Mouse (Mus musculus) testis, postnatal 10 days (tissue): ENCODE measurements at regions not wholly inside any gene's neighbourhood (a gene's known extent, or its start where the extent isn't known, plus 50 kb on each side); places are given as distances from the start of the nearest gene placed in this dataset.

Experiments used
- DNase-seq: peaks from one replicate; pipeline ENCODE4 v3.0.0; 2021; ENCODE audit warnings: low spot score

DNA sequence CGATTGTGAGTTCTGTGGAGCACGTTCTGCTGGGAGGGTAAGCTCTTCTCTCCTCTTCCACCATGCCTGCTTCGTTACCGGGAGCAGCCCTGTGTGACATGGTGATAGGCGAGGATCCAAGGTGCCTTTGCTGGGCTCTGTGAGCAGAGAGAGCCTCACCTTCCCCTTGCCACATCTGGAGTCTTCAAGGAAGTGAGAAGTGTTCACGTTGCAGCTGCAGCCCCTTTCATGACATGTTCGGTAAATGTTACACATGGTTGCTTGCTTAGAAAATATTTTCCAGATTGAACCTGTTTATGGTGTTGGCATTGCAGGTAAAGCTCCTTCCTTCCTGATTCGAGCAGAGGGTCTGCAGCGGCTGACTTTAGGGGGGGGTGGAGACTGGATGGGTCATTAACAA, 244.0 kb downstream of the Ttll7 start:
- no peak for DNase-seq

DNA sequence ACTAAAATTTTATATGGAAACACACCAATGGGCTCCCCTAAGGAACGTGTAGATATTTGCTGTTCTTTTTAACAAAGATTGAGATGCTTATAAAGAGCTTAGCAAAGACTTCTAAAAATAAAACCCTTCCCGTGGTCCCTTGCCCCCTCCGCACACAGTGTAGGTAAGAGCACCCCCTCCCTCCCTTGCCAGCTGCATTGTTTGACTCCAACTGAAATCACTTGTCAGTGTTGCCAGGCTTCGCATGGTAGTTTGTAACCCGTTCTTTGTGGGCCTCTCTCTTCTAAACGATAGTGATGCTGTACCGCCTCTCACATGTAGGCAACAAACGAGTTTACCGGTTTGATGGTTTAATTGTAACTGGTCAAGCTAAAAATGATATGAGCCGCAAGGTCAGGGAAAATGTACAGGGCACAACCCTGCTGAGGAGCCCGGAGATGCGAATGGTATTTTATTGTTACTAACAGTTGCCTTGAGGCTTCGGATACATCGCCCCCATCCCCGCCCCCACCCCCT, 246.0 kb downstream of the Ttll7 start:
- DNase-seq = no peak

DNA sequence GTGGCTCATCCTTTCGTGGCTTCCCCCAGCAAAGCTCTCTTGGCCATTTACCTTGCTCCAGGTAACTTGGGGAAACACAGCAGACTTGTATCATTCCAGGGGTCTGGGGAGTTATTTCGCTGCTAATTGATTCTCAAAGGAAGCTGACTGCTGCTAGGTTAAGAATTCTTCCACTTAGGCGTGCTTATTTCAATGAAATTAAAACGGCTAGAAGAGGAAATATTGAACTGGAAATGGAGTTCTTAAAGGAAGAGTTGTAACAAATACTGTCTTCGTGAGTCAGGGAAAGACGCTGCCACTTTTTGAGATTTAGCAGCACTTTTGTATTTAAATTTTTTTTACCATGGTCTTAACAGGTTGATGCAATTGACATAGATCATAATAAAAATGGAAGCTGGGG, 246.4 kb downstream of the Ttll7 start:
- DNase-seq = no peak

DNA sequence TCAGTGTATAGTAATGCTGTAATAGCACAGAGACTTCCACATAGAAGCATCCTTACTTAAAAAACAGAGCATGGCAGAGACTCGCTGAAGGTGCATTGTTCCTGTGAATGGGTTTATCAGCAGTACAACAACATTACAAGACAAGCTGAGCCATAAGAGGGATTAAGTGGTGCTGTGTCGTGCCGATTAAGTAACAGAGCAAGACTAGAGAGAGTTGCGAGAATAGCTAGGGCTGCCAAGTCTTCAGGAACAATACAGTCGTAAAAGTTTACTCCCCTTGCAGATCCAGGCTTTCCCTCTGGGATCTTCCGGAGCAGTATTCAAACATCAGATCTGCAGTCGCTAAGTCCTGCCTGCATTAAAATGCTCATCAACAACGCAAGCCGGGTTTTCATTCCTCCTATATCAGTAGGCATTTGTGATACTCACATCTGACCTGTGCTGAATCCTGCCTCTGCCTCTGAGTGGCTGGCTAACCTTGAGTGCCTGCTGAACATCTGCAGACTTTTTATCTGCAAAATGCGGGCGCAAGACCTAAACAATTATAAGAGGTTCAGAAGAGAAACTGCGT, 247.1 kb downstream of the Ttll7 start:
- DNase-seq = no peak

DNA sequence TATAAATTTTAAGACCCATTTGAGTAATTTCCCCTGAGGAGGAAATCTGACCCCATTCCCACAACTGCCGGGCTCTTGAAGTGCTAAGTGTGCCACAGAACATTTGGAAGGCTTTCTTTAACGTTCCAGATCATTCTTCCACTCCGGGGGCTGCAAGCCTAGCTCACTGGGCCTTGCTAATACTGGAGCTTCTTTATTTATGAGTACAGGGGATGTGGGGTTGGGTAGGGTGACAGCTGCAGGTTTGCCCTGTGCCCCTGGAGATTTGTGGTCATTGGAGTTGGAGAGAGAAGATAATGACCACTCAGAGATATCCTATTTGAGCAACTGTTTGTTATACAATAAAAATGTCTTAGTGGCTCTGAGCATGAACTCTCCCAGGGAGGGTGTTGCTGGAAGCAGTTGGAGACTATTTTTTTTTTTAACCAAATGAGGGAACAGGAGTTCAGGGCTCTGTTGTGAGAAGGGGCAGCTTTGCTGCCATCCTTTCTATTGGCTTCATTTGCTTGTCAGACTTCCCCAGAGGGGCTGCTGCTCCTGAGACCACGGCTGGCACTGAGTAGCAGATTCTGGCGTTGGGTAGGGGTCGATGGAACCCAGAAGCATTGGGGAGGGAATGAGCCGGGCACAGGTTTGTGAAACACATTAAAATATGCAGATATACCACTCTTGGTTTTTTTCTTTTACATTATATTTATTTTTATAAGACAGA, 249.0 kb downstream of the Ttll7 start:
- no peak for DNase-seq

DNA sequence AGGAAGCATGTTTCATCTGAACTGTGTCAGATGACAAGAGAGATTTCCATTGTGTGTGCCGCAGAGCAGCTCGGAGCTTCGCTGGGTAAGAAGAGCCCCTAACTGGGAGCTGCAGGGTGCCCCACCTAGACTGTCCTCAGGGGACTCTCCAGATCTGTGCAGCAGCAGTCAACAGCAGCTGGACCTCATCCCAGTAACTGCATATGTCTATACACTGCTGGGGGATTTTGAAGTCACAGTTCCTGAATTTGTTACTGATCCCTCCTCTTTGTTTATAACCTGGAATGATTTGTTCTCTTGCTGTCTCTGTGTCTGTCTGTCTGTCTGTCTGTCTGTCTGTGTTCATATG, 249.6 kb downstream of the Ttll7 start:
- no peak for DNase-seq

DNA sequence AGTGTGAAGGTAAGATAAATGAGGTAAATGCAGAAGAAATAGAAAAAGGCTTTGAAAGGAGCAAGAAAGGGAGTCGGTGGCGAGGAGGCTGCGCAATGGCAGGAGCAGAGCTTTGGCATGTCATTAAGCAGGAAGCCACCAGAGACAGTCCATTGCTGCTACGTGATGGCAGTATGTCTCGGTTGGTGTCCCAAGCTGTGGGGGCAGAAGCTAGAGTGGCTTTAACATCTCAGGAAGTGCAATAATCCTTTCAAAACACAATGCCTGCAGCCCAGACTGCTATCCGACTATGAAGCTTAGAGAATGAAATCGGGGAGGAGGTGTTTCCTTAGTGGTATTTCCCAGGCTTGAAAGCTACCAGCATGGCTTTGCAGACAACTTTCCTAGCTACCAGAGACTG, 251.3 kb downstream of the Ttll7 start:
- DNase-seq = no peak

DNA sequence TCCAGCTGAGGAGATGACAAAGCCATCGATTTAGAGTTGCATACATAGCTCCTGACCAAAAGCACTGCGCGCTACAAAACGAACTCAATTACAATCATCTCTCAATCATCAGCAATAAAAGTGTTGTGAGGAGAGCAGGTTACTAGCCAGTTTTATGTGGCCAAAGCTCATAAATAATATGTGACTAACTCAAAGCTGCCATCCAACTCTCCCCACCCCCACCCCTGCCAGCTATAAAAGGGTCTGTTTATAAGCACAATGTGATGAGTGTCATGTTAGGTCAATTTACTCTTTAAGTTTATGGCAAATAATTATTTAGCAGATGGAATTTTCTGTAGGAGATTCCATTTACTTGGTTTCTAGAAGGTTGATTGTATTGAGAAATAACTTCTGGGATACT, 265.4 kb downstream of the Ttll7 start:
- DNase-seq = no peak

DNA sequence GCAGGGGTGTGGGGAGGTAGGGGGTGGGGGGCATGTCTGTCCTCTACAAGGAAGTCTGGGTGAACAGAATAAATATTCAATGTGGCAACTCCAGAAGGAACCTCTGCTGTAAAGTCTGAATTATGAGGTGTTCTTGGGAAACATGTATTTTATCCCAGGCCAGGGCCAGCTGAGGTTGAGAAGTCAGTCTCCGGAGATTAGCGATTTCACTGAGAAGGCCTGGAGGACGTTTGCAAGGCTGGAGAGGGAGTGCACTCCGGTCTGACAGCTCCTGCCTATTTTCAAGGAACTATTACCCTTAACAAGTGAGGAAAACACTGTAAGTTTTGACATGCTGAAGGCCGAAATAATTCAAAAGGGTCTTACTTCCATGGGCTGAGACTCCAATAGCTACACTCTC, 265.9 kb downstream of the Ttll7 start:
- DNase-seq = no peak

DNA sequence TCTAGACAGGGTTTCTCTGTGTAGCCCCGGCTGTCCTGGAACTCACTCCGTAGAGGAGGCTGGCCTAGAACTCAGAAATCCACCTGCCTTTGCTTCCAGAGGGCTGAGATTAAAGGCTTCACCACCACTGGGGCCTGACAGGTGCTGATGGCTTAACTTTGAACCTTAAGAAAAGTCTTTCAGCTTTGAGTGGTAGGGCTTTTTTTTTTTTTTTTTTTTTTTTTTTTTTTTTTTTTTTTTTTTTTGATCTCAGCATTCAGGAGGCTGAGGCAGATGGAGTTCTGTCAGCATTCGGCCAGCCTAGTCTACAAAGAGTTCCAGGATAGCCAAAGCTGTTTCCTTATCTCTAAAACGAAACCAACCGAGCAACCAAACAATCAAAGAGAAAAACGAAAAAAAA, 266.5 kb downstream of the Ttll7 start:
- DNase-seq = no peak

DNA sequence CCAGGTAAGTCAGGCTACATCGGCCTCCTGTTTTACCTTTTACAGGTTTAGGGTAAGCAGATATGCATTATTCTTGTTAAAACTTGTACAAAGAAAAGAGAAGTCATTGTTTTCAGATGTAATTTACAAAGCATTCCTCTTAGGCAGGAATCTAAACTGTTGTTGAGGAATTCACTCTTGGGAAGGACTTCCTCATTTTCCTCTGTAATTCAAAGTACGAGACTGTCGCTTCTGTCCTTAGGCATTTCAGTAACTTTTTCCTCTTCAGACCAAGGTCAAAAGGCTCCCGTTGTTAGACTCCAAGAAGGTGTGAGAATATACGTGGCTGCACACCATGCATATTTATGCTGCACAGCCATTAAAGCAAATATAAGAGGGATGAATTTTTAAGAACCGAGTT, 269.7 kb downstream of the Ttll7 start:
- DNase-seq = no peak

DNA sequence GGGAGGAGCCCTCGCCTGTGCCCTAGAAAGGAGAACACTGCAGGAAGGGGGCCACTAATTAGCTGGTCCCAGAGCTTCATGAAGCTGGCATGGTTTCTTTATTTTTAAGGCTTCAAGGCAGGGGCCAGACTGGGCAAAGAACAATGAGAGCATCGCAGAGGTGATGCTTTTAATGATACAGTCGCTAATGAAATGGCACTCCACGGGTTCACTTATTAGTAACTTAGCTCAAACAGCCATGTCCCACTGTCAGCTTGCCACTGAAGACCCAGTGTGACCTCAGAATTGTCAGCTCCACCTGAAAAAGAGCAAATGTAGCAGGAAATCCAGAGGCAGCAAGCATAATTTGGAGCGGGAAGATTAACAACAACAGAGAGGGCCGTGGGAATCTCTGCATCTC, 275.6 kb downstream of the Ttll7 start:
- DNase-seq = no peak

DNA sequence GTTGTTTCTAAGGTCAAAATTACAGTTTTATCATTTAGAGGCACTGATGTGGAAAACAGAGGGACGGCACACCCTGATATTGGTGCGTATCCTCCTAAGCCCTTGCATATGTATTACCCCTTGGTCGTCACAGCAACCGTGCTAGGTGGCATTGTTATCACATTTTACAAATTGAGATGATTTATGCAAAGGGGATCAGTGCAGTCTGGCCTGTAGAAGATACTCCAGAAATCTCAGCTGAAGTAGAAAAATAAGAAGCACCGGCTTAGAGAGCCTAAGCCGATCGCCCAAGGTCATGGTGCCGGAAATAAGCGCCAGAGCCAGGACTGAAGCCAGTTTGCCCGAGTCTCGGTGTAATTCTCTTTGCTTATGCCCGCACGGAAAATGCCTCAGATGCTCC, 280.7 kb downstream of the Ttll7 start:
- no peak for DNase-seq

DNA sequence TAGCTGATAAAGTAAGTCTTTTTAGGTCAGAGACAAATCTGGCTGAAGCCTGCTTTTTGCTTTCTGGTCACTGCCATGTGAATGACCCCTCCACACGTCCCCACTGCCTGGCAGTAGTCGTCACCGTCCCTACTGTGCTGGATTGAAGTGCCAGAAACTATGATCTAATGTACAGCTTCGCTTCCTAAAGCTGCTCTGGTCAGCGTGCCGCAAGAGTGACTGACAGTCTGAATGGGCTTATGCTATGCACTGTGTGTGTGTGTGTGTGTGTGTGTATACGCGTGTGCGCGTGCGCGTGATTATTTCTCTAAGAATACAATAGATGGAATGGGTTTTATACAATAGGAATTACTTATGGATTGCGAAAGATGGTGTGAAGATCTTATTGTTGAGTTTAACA, 281.2 kb downstream of the Ttll7 start:
- DNase-seq = no peak

DNA sequence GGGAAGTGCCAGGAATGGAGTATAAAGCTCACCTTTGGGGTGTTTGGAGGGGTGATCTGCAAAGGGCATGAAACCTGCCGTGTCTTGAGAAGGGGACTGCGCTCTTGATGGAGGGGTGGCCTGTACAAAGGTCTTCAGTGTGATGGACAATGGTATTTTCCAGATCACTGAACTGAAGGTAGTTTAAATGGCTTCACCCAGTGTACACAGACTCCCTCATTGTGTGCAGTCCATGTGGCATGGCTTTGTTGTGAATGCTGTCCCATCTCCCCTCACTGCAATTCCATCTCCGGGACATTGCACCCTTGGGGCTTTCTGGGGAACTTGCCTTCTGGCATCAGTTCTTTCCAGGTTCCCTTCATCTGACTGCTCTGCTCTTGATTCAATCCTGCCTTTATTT, 288.2 kb downstream of the Ttll7 start:
- DNase-seq = no peak

DNA sequence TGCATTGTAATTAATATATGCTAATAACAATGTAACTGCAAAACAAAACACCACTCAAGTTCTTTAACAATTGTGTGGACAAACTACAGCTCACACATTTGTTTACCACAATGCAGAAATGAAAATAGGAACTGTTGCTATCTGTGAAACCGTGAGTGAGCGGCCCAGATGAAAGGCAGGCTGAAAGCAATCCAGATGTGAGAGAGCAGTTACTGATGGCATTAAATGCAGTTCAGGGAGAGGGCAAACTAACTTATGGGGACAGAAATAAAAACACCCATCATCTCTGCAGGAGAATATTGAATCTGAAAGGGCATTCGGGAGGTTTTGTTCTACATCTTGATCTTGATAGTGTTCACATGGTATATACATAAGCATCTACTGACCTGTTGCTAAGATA, 301.3 kb downstream of the Ttll7 start:
- no peak for DNase-seq

DNA sequence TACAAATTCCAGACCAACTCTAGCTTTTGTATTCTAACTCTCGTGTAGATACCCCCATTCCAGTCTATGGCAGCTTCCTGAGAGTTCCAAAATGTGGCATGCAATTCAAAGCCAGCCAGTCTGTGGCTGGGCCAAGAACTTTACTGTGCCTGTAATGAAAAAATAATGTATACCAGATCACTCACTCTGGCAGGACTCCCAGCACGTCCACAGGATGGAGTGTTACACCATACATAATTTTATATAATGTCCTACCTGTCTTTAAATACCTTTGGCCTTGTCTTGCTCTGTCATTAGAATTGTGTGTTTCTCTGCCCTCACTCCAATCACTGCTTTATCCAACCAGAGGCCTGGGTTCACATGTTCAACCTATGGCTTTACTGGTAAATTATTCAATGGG, 301.8 kb downstream of the Ttll7 start:
- no peak for DNase-seq

DNA sequence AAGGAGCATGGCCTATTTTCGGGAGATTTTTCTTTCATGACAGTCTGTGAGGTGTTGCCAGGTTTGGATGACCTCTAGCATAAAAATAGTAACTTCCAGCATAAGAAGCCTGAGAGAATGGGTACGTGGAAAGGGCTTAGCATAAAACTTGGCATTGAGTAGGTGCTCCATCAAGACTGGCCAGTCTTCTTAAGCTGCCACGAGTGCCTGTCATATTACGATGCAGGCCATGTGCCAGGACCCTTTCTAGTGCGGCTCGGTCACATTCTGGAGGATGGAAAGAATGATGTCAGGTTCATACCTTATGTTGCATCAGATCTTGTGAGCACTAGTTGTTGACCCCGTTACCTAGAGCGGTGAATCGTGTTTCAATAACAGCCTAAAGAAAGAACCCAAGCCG, 311.0 kb downstream of the Ttll7 start:
- no peak for DNase-seq

DNA sequence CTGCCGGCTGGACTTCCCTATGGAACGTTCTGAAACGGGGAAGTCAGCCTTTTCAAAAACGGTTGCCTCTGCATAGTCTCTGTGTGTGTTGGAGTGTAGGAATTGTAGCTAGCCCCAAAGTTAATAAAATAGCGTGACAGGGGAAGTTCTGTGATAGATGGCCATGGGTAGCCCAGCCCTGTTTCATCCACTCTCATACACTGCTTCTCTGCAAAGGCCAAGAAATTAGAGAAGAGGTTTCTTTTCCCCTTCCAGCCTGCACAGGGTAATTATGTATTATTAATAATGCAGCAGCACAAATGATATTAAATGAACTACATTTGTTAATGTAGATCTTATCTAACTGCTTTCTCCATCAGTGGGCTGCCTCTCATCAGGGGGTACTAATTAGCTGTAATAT, 311.4 kb downstream of the Ttll7 start:
- DNase-seq = no peak

DNA sequence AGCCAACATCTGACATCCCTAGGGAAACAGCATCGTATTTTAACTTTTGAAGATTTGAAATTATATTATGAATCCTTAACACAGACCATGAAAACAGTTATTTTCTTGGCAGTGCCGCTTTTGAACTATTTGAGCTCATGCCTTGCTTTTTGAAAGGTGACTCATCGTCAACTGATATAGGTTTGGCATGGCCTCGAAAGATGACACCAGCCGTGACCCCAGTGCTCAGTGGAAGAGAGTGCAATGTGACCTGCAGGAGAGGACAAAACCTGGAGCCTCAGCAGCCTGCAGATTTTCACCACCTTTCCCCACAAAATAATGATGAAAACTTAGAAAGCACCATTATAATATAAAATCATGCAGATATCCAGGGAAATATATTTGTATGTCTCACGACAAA, 312.8 kb downstream of the Ttll7 start:
- no peak for DNase-seq

DNA sequence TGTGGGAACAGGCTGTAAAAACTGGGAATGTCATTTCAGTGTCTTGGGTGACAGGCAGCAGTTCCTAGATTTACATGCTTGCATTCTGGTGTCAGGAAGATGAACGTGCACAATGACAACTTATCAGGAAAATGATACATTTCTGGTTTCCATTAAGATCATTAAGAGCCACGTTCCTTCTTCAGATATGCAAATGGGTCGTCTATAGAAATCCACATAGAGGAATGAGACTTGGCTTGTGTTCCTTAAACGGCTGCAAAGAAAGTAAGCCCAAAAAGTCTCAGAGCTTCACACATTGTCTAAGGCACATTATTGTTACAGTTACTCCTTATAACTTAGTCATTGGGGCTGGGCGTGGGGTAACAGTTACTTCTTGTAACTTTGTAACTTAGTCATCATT, 314.4 kb downstream of the Ttll7 start:
- no peak for DNase-seq

DNA sequence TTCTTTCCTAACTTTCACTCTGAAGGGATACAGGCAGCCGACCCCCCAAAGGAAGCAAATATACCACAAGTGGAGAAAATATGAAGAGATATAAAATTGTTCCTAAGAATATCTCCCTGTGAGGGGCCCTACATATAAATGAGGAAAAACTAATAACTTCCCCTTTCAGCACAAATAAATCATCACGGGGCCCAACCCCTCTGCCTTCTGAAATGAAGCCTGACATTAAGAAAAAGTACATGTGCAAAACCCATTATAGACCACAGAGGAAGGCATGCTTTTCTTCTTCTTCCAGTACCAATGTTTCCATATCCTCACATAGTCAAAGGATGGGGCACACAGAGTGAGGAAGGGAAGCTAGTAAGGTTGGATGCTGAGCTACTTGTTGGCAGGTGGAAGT, 317.0 kb downstream of the Ttll7 start:
- no peak for DNase-seq

DNA sequence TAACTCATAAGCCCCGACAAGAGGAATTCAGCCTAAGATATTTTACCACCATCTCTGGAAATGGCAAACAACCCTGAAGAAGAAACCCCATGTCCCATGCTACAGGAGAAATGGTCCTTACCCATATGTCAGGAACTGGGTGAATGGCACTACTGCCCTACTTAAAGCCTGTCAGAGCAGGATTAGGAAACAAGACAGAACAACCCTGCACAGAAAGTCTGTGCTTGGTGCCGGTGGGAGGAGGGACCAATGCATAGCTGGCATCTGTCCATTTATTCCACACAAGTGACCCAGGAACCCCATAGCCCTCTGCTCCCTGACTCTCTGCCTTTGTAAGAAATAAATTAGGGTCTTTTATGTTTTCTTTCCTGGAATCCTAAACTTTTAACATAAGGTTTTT, 317.9 kb downstream of the Ttll7 start:
- no peak for DNase-seq

DNA sequence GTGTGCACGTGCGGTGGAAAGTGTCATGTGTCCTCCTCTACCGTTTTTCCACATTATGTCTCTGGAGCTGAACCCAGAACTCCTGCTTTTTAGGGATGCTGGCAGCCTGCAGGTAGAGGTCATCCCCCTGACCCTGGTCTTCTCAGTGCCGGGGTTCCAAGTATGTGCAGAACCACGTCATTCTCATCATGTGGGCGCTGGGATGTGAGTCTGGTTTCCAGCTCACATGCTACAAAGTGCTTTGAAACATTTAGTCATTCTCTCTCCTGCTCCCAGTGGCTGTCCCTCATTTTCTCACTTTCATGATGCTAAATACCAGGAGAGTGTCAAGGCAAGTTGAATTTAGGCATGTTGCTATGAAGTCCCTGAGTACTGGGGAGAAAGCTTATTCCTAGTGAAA, 326.6 kb downstream of the Ttll7 start:
- no peak for DNase-seq
